Mouse (Mus musculus): ENCODE measurements around the gene Ndufv2. TPM values are rescaled to one million over a fixed set of nuclear protein-coding genes. Genes with fewer than 3 reads are reported as not detected.

Gene Ndufv2
- polyA plus RNA-seq, 1 experiment from 2014 or later = 193 TPM

DNA sequence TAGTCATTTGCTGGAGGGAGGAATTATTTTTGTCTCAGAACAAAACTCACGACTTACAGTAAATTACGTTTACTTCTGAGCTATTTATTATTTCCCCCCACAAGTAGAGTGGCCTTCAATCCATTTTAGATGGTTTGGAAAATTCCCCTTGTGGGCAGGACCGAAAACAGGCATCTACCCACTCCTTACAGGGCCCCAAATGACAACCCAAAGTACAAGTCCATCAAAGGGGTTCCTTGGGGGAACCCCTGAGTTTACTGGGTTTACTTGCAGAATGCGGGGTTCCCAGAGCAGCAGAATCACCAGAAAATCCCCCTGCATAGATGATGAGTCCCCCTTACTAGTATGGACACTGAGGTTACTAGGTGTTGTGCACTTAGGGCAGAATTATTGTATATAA is 10.8 kb upstream of the Ndufv2 start:
- 24% methylated on average over 4 of the region's 4 CpGs for WGBS (ENCODE audit: insufficient replicate concordance)
- no peaks in the 10 kb centered on the region for H3K27me3 ChIP-seq (ENCODE audit: control insufficient read depth, insufficient read depth, low read depth, low read length)
- H3K4me3 ChIP-seq (ENCODE audit: low read depth, low read length) = peak overlapping the region; percentile 93
- no peak for ATAC-seq (ENCODE audit: low read depth)
- peaks cover 13% of the 10 kb centered on the region for H3K36me3 ChIP-seq (ENCODE audit: control insufficient read depth, insufficient read depth)
- H3K9me3 ChIP-seq (replicated peaks; ENCODE audit: control insufficient read depth, low read length) = no peaks in the 10 kb centered on the region
- H3K4me2 ChIP-seq (ENCODE audit: low read depth, low read length) = peak overlapping the region; percentile 75
- H3K4me1 ChIP-seq (ENCODE audit: control insufficient read depth, low read depth, low read length) = peaks cover 20% of the 10 kb centered on the region
- H3K9ac ChIP-seq (ENCODE audit: low read depth, low read length) = peak overlapping the region; percentile 80
- peak overlapping the region; percentile 81 for H3K27ac ChIP-seq (ENCODE audit: low read length)

DNA sequence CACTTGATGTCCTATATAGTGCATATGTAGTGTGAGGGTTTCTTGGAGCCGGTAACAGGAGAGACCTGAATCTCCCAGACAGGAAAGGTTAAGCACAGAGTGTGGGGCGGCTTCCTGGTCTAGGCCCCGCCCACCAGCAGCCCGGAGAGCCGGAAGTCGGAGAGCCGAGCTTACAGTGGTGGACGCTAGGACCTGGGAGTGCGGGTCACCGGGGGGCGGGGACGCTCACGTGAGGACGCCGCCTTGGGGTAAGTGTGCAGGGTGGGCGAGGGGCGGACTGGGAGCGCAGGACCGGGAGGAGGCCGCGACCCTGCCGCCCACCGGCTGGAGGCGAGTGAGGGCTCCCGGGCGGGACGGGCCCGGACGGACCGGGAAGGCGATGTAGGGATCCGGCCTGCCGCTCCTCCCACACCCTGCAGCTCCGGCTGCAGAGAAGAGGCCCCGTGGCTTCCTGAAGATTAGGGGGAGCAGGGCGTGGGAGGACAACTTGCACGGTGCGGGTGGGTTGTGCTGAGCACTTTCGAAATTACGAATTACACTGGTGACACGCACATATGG is 10.1 kb upstream of the Ndufv2 start, which contains the start of gene Washc1:
TSS of gene Washc1 (plus strand) at position 144 of the 558 bp plus-strand sequence.
- H3K4me3 ChIP-seq (ENCODE audit: low read depth, low read length) = peak within 1 kb of the TSS; percentile 93
- H3K9ac ChIP-seq (ENCODE audit: low read depth, low read length) = peak within 1 kb of the TSS; percentile 80
- under 1% methylated on average over 41 of the region's 41 CpGs for WGBS (ENCODE audit: insufficient replicate concordance)
- no peaks in the 10 kb centered on the region for H3K27me3 ChIP-seq (ENCODE audit: control insufficient read depth, insufficient read depth, low read depth, low read length)
- peak within 1 kb of the TSS; percentile 81 for H3K27ac ChIP-seq (ENCODE audit: low read length)
- ATAC-seq (ENCODE audit: low read depth) = peak; percentile 98
- H3K4me1 ChIP-seq (ENCODE audit: control insufficient read depth, low read depth, low read length) = peaks cover 20% of the 10 kb centered on the region
- H3K9me3 ChIP-seq (replicated peaks; ENCODE audit: control insufficient read depth, low read length) = no peaks in the 10 kb centered on the region
- peaks cover 7% of the 10 kb centered on the region for H3K36me3 ChIP-seq (ENCODE audit: control insufficient read depth, insufficient read depth)
- peak within 1 kb of the TSS; percentile 75 for H3K4me2 ChIP-seq (ENCODE audit: low read depth, low read length)

DNA sequence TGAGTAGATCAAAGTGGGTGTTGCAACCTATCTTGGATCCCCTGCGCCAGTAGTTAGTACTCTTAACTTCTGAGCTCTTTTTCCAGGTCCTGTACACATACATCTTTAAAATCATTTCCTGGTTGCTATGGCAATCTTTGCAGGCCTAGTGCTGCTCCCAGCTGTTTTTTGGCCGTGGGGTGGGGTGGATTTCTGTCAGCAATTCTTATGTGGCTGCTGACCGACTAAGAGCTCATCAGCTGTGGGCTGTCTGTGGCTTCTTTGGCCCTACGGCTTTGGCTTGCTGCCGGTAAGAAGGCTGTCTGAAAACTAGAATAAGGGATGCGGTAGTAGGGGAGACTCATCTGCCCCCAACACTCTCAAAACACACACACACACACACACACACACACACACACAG is 9.4 kb upstream of the Ndufv2 start:
- Histone ChIP-seq H3K27me3 (ENCODE audit: control insufficient read depth, insufficient read depth, low read depth, low read length) (no peaks in the 10 kb centered on the region), H3K4me3 (ENCODE audit: low read depth, low read length) (peak overlapping the region; percentile 93), H3K9me3 (replicated peaks; ENCODE audit: control insufficient read depth, low read length) (no peaks in the 10 kb centered on the region), H3K4me2 (ENCODE audit: low read depth, low read length) (peak overlapping the region; percentile 75), H3K9ac (ENCODE audit: low read depth, low read length) (peak overlapping the region; percentile 80), H3K27ac (ENCODE audit: low read length) (peak overlapping the region; percentile 60), H3K4me1 (ENCODE audit: control insufficient read depth, low read depth, low read length) (peaks cover 20% of the 10 kb centered on the region), H3K36me3 (ENCODE audit: control insufficient read depth, insufficient read depth) (peaks cover 7% of the 10 kb centered on the region)
- no peak for ATAC-seq (ENCODE audit: low read depth)
- WGBS (ENCODE audit: insufficient replicate concordance) = 23% methylated on average over 6 of the region's 6 CpGs

DNA sequence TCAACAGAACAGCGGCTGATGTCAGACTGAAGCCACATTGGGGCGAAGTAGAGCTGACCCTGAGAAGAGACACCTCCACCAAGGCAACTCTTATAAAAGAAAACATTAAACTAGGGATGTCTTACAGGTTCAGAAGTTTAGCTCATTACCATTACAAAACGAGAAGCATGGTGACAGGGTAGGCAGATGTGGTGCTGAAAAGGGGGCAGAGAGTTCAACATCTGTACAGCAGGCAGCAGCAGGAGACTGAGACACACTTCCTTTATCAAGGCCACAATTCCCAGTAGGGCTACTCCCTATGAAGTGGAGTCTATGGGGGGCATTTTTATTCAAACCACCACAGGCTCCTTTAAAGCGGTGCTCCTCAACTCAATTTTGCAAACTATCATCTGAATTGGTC is 6.8 kb upstream of the Ndufv2 start:
- Histone ChIP-seq H3K36me3 (ENCODE audit: control insufficient read depth, insufficient read depth) (no peaks in the 10 kb centered on the region), H3K4me2 (ENCODE audit: low read depth, low read length) (no peak overlapping the region), H3K9me3 (replicated peaks; ENCODE audit: control insufficient read depth, low read length) (no peaks in the 10 kb centered on the region), H3K4me3 (ENCODE audit: low read depth, low read length) (no peak overlapping the region), H3K9ac (ENCODE audit: low read depth, low read length) (no peak overlapping the region), H3K4me1 (ENCODE audit: control insufficient read depth, low read depth, low read length) (peaks cover 20% of the 10 kb centered on the region), H3K27ac (ENCODE audit: low read length) (no peak overlapping the region), H3K27me3 (ENCODE audit: control insufficient read depth, insufficient read depth, low read depth, low read length) (no peaks in the 10 kb centered on the region)
- no peak for ATAC-seq (ENCODE audit: low read depth)
- 67% methylated on average over 4 of the region's 4 CpGs for WGBS (ENCODE audit: insufficient replicate concordance)

DNA sequence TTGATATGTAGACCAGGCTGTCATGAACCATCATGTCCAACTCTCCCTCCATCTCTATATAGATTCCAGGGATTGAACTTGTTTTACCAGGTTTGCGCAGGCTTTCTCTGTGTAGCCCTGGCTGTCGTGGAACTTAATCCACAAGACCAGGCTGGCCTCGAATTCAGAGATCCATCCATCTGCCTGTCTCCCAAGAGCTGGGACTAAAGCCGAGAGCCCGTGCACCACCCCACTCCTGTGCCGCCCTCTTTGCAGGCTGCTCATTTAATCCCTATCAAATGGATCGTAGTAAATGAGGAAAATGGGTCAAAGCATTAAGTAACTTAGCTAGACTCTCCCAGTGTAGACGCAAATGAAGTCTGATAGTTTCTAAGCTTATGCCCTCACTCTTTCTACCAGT is 6.1 kb upstream of the Ndufv2 start:
- Histone ChIP-seq H3K9ac (ENCODE audit: low read depth, low read length) (no peak overlapping the region), H3K27ac (ENCODE audit: low read length) (no peak overlapping the region; the same call in 1 of the 2 replicates), H3K27me3 (ENCODE audit: control insufficient read depth, insufficient read depth, low read depth, low read length) (no peaks in the 10 kb centered on the region), H3K4me3 (ENCODE audit: low read depth, low read length) (no peak overlapping the region), H3K36me3 (ENCODE audit: control insufficient read depth, insufficient read depth) (no peaks in the 10 kb centered on the region), H3K9me3 (replicated peaks; ENCODE audit: control insufficient read depth, low read length) (no peaks in the 10 kb centered on the region), H3K4me2 (ENCODE audit: low read depth, low read length) (no peak overlapping the region), H3K4me1 (ENCODE audit: control insufficient read depth, low read depth, low read length) (peaks cover 19% of the 10 kb centered on the region)
- no peak for ATAC-seq (ENCODE audit: low read depth)
- 64% methylated on average over 8 of the region's 8 CpGs for WGBS (ENCODE audit: insufficient replicate concordance)

DNA sequence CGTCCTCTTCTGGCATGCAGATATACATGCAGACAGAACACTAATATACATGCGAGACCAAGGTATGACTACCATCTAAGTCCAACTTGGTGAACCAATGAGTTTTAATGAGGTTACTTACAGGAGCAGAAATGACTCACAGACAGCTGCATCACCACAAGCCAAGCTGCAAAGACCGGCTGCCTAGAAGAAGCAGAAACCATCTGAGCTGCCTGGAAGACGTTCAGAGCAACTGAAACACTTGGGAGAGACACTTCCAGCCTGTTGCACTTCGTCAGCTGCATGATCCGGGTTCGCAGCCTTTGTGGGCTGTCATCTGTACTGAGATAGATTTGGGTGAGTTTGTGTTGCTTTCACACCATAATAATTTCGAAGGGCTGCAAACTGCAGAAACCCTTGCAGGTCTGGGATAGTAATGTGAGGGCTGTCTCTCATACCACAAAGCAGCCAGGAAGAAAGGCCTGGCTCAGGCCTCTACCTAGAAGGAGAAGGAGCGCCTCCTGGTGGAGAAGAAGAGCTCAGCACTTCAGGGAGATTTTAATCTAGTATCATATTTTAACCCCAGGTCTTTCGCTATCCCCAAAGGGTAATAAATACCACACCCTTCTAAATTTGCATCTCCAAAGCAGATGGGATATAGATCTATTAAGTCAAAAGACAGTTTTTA is 5.4 kb upstream of the Ndufv2 start:
- Histone ChIP-seq H3K9me3 (replicated peaks; ENCODE audit: control insufficient read depth, low read length) (no peaks in the 10 kb centered on the region), H3K36me3 (ENCODE audit: control insufficient read depth, insufficient read depth) (no peaks in the 10 kb centered on the region), H3K4me3 (ENCODE audit: low read depth, low read length) (no peak overlapping the region), H3K27me3 (ENCODE audit: control insufficient read depth, insufficient read depth, low read depth, low read length) (no peaks in the 10 kb centered on the region), H3K9ac (ENCODE audit: low read depth, low read length) (no peak overlapping the region), H3K4me2 (ENCODE audit: low read depth, low read length) (no peak overlapping the region), H3K27ac (ENCODE audit: low read length) (no peak overlapping the region), H3K4me1 (ENCODE audit: control insufficient read depth, low read depth, low read length) (peaks cover 14% of the 10 kb centered on the region)
- WGBS (ENCODE audit: insufficient replicate concordance) = 41% methylated on average over 10 of the region's 10 CpGs
- ATAC-seq (ENCODE audit: low read depth) = no peak

DNA sequence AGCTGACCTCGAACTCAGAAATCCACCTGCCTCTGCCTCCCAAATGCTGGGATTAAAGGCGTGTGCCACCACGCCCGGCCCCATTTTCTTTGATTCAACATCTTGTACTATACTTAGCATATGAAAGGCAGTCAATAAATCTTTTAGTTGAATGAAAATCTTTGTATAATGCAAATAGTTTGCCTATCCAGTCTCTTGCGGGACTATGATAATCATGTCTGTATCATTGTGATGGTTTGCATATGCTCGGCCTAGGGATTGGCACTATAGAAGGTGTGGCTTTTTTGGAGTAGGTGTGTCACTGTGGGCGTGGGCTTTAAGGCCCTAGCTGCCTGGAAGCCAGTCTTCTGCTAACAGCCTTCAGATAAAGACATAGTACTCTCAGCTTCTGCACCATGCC is 2.7 kb upstream of the Ndufv2 start:
- H3K27ac ChIP-seq (ENCODE audit: low read length) = no peak overlapping the region
- H3K27me3 ChIP-seq (ENCODE audit: control insufficient read depth, insufficient read depth, low read depth, low read length) = no peaks in the 10 kb centered on the region
- H3K4me3 ChIP-seq (ENCODE audit: low read depth, low read length) = no peak overlapping the region
- H3K4me1 ChIP-seq (ENCODE audit: control insufficient read depth, low read depth, low read length) = peaks cover 13% of the 10 kb centered on the region
- WGBS (ENCODE audit: insufficient replicate concordance) = 71% methylated on average over 7 of the region's 7 CpGs
- H3K9ac ChIP-seq (ENCODE audit: low read depth, low read length) = no peak overlapping the region
- H3K9me3 ChIP-seq (replicated peaks; ENCODE audit: control insufficient read depth, low read length) = no peaks in the 10 kb centered on the region
- no peak for ATAC-seq (ENCODE audit: low read depth)
- no peak overlapping the region for H3K4me2 ChIP-seq (ENCODE audit: low read depth, low read length)
- H3K36me3 ChIP-seq (ENCODE audit: control insufficient read depth, insufficient read depth) = no peaks in the 10 kb centered on the region

DNA sequence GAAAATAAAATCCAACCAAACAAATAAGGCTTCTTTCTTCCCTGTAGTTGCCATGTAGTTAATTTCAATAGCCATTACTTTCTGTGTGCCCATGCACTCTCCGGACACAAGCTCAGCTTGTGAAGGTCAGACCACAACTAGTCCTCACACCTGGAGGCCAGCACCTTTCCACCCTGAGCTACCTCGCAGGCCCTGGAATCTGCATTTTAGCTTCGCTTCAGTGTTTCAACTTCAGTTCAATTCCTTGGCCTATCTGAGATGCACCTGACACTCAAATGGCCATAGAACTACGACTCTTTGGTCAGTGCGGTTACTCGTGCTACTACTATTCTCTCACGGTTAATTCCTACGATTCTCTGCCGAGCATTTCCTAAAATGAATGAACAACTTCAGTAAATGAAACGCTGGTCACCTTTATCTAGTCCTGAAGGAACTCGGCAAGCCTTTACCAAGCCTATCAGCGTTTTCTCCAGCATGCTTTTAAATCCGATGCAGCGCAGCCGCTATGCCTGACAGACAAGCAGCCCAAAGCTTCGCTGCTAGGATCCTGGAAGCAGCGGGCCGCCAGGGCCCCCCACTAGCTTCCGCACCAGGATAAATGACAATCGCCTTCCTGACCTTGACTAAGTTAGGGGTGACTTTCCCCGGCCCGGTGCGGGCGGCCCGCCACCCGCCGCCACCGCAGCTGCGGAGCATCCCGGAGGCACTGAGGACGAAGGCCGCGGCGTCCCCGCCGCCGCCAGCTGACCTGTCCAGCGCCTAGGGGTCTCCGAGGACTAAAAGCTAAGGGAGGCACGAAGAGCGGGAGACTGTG is 586 bp downstream of the Ndufv2 start:
- H3K4me2 ChIP-seq (ENCODE audit: low read depth, low read length) = peak overlapping the region; percentile 86
- H3K9me3 ChIP-seq (replicated peaks; ENCODE audit: control insufficient read depth, low read length) = no peaks in the 10 kb centered on the region
- peak overlapping the region; percentile 91 for H3K27ac ChIP-seq (ENCODE audit: low read length)
- H3K4me3 ChIP-seq (ENCODE audit: low read depth, low read length) = peak overlapping the region; percentile 97
- WGBS (ENCODE audit: insufficient replicate concordance) = under 1% methylated on average over 41 of the region's 41 CpGs
- H3K4me1 ChIP-seq (ENCODE audit: control insufficient read depth, low read depth, low read length) = peaks cover 13% of the 10 kb centered on the region
- H3K27me3 ChIP-seq (ENCODE audit: control insufficient read depth, insufficient read depth, low read depth, low read length) = no peaks in the 10 kb centered on the region
- peak overlapping the region; percentile 98 for H3K9ac ChIP-seq (ENCODE audit: low read depth, low read length)
- ATAC-seq (ENCODE audit: low read depth) = peak; percentile 18
- H3K36me3 ChIP-seq (ENCODE audit: control insufficient read depth, insufficient read depth) = no peaks in the 10 kb centered on the region; the same call in 1 of the 2 replicates

DNA sequence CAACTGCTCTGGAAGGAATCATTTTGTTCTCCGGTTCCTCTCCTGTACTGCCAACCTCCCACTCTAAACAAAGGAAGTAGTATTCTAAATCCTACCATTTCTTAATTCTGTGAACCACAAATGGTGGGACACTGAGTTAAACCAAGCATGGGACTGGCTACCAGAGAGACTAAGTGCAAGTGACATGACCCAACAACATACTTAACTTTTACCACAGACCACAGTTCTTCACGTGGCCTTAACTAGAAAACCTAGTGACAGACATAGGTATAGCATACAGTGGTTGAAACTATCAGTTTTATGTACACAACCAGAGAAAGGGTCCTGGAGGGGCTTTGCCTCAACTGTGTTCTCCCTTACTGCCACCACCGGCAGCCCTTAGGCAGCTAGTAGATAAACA is 8.7 kb downstream of the Ndufv2 start:
- no peaks in the 10 kb centered on the region for H3K27me3 ChIP-seq (ENCODE audit: control insufficient read depth, insufficient read depth, low read depth, low read length)
- no peak overlapping the region for H3K27ac ChIP-seq (ENCODE audit: low read length)
- no peak overlapping the region for H3K4me3 ChIP-seq (ENCODE audit: low read depth, low read length)
- no peaks in the 10 kb centered on the region for H3K4me1 ChIP-seq (ENCODE audit: control insufficient read depth, low read depth, low read length)
- 72% methylated on average over 3 of the region's 3 CpGs for WGBS (ENCODE audit: insufficient replicate concordance)
- H3K9me3 ChIP-seq (replicated peaks; ENCODE audit: control insufficient read depth, low read length) = no peaks in the 10 kb centered on the region
- peaks cover 4% of the 10 kb centered on the region for H3K36me3 ChIP-seq (ENCODE audit: control insufficient read depth, insufficient read depth)
- H3K4me2 ChIP-seq (ENCODE audit: low read depth, low read length) = no peak overlapping the region
- no peak for ATAC-seq (ENCODE audit: low read depth)
- H3K9ac ChIP-seq (ENCODE audit: low read depth, low read length) = no peak overlapping the region

All from liver, embryonic 16.5 days (tissue).